Mouse (Mus musculus): Measurements from ENCODE around the gene Pga5.

DNA sequence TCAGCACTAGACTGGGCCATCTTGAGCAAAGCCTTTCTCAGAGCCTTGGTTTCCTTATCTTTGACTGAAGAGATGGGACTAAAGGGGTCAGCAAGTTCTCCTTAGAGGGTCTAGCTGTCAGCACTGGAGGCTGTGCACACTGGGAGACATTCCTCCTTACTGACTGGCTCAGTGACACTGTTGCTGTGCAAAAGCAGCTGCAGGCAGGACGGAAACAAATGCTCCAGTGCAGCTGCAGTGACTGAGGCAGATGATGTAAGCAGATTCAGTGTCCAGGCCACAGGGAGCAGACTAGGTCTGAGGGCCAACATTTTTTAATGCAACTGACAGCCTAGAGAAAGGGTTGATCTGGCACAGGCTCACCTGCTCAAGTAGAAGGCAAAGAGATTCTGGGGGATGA, 4.6 kb downstream of the Pga5 start:
- TF ChIP-seq GATA1 (IDR thresholded peaks at IDR 0.05; ENCODE audit: borderline replicate concordance, low read length) (no peak), FLI1 (IDR thresholded peaks at IDR 0.05; ENCODE audit: low read length) (no peak)
